11 mouse cellular contexts compared by ENCODE assay signal in genomic region chr7:116282755-116283154, GRCm38 (mm10). TPM values are rescaled to one million over a fixed set of nuclear protein-coding genes. Genes with fewer than 3 reads are reported as not detected.
DNase-seq lines count a peak whose midpoint lies in the region; ATAC-seq and TF ChIP-seq lines count a peak whose summit lies in the region.
"Had no signal": no experiment of that assay in that cellular context is flagged by ENCODE, and none has a peak within 500 bp of the region (broad histone marks: within the 10 kb centered on the region; RNA-seq: fewer than 3 reads in every experiment).

No protein-coding gene starts in this region.

- 0 out of 2 replicates have a peak overlapping the region, but pooled peaks have one; percentile 10 for H3K4me2 ChIP-seq in lung, embryonic 14.5 days
- no peak overlapping the region for H3K4me2 ChIP-seq in forebrain, embryonic 16.5 days (ENCODE audit: low read length)

- DNase-seq in lung, embryonic 14.5 days, result peak; percentile 26
- no peak for DNase-seq in lung, postnatal 4 days
- peak; percentile 49 for DNase-seq in left cerebral cortex, postnatal 4 days
- DNase-seq in retina, embryonic 14.5 days (ENCODE audit: low spot score), result peak; percentile 74
- DNase-seq in heart, adult 8-10 months (ENCODE audit: low spot score), result no peak
- DNase-seq in thymus, adult 18-20 months, result no peak
- no peak for DNase-seq in ovary, postnatal 36 days (ENCODE audit: low spot score)
- DNase-seq: heart, adult 2 months had no signal

- no peak overlapping the region for H3K9ac ChIP-seq in lung, embryonic 14.5 days
- H3K9ac ChIP-seq in forebrain, embryonic 16.5 days (replicated peaks; ENCODE audit: low read depth, low read length), result no peak overlapping the region

- H3K27me3 ChIP-seq in lung, embryonic 14.5 days (ENCODE audit: insufficient read depth, low read length), result no peaks in the 10 kb centered on the region
- H3K27me3 ChIP-seq in forebrain, embryonic 16.5 days (replicated peaks; ENCODE audit: control insufficient read depth, insufficient read depth, low read length), result no peaks in the 10 kb centered on the region

- H3K27ac ChIP-seq in lung, embryonic 14.5 days (ENCODE audit: low read depth), result no peak overlapping the region
- peak overlapping the region; percentile 53 for H3K27ac ChIP-seq in forebrain, embryonic 16.5 days (ENCODE audit: low read length)
- H3K27ac ChIP-seq: heart, adult 2 months had no signal

- H3K9me3 ChIP-seq in lung, embryonic 14.5 days (ENCODE audit: low read depth, low read length), result no peaks in the 10 kb centered on the region
- no peaks in the 10 kb centered on the region for H3K9me3 ChIP-seq in forebrain, embryonic 16.5 days (ENCODE audit: control insufficient read depth, low read length)

- 33% methylated on average over 11 of the region's 11 CpGs for WGBS in lung, embryonic 14.5 days
- 4% methylated on average over 11 of the region's 11 CpGs for WGBS in forebrain, embryonic 16.5 days

- intact Hi-C loops in left cerebral cortex, postnatal 4 days (cut with DNase I), result no loop called here

- no peak for TF ChIP-seq CTCF in lung, embryonic 14.5 days (IDR thresholded peaks at IDR 0.05; ENCODE audit: low read depth)

- no peak overlapping the region for H3K4me3 ChIP-seq in lung, embryonic 14.5 days (ENCODE audit: low read depth, low read length)
- no peak overlapping the region for H3K4me3 ChIP-seq in forebrain, embryonic 16.5 days (replicated peaks; ENCODE audit: low read length)
- H3K4me3 ChIP-seq: heart, adult 2 months had no signal

- ATAC-seq in lung, embryonic 14.5 days (ENCODE audit: insufficient read depth), result no peak
- ATAC-seq in forebrain, embryonic 16.5 days, result peak; percentile 85
- ATAC-seq: CD4-positive, CD25-positive, alpha-beta regulatory T cell, adult 4 months; intestine, embryonic 16.5 days had no signal

- no peaks in the 10 kb centered on the region for H3K36me3 ChIP-seq in lung, embryonic 14.5 days (ENCODE audit: insufficient read depth)
- no peaks in the 10 kb centered on the region for H3K36me3 ChIP-seq in forebrain, embryonic 16.5 days (ENCODE audit: control insufficient read depth, insufficient read depth)

- H3K4me1 ChIP-seq in lung, embryonic 14.5 days (ENCODE audit: insufficient read depth), result peaks cover 12% of the 10 kb centered on the region; the same call in 1 of the 2 replicates
- H3K4me1 ChIP-seq in forebrain, embryonic 16.5 days (replicated peaks; ENCODE audit: control insufficient read depth, insufficient read depth, low read length), result peaks cover 16% of the 10 kb centered on the region

RNA-seq across cellular contexts. Expression of gene Plekha7, which starts 25.4 kb away (rescaled TPM):
- 9.5 and 10.3 TPM in 2 replicates for polyA plus RNA-seq in lung, embryonic 14.5 days (2014; fragmentation: Nextera tagmentation; extraction: Ambion mirVana)
- polyA plus RNA-seq in forebrain, embryonic 16.5 days (2015; fragmentation: Nextera tagmentation; extraction: Ambion mirVana), result 8.7 and 8.8 TPM in 2 replicates
- total RNA-seq in left cerebral cortex, postnatal 4 days (2021), result 10 to 100 TPM; 13.7 to 16.1 TPM
- total RNA-seq in heart, adult 8-10 months (2022), result 1 to 10 TPM; 4.2 to 9.8 (median 6.5) TPM

RNA-seq across cellular contexts. Expression of gene Rps13, which starts 51.2 kb away (rescaled TPM):
- polyA plus RNA-seq in lung, embryonic 14.5 days (2014; fragmentation: Nextera tagmentation; extraction: Ambion mirVana), result 953 and 964 TPM in 2 replicates
- 452 and 498 TPM in 2 replicates for polyA plus RNA-seq in forebrain, embryonic 16.5 days (2015; fragmentation: Nextera tagmentation; extraction: Ambion mirVana)
- 100 to 1,000 TPM; 355 to 388 TPM for total RNA-seq in left cerebral cortex, postnatal 4 days (2021)
- 100 to 1,000 TPM; 323 to 407 (median 359) TPM for total RNA-seq in heart, adult 8-10 months (2022)

Comparison
In these comparisons a context has a peak if more than half of its experiments do, and no peak if none do; other contexts are left out.
1. DNase-seq: peak in lung, embryonic 14.5 days (single experiment), left cerebral cortex, postnatal 4 days (single experiment) and retina, embryonic 14.5 days (single experiment); none in lung, postnatal 4 days (0 of 2), heart, adult 8-10 months (single experiment), thymus, adult 18-20 months (0 of 2) and ovary, postnatal 36 days (single experiment).